Mouse (Mus musculus): ENCODE results near the gene Cdiptos. TPM values are rescaled to one million over a fixed set of nuclear protein-coding genes. Genes with fewer than 3 reads are reported as not detected.

Gene Cdiptos
- polyA plus RNA-seq, 1 experiment from 2014 or later, result 1.2 TPM

DNA sequence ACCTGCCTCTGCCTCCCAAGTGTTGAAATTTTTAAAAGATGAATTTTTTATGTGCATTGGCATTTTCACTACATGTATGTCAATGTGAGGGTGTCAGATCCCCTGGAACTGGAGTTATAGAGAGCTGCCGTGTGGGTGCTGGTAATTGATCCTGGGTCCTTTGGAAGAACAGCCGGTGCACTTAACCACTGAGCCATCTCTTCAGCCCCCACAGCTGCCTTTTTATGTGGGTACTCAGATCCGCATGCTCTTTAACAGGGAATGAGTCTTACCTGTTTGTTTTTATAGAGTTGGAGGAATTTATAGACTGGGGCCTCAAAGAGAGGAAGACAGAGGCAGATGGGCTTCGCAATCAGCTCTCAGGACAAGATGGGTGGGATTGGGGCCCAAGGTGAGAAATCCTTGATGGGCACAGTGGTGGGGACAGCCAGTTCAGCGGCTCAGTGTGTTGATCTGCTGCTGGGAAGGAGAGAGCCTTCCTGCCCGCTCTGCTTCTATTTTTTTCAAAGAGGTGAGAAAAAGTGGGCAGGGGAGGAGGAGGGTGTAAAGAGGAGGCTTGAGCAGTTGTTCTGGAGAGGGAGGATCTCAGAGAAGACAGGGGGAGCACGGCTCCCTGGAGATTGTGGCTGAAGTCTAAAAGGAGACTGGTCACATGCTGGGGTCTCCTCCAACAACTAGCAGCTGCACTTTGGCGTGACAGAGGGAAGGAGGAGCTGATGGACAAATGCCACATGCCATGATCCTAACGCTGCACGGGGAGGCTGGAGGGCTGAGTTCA lies 9.0 kb upstream of the Cdiptos start:
- H3K4me2 ChIP-seq (ENCODE audit: low read depth, low read length), result no peak overlapping the region
- H3K9me3 ChIP-seq (replicated peaks; ENCODE audit: control insufficient read depth, low read length), result no peaks in the 10 kb centered on the region
- H3K4me3 ChIP-seq (ENCODE audit: low read length), result no peak overlapping the region
- 36% methylated on average over 10 of the region's 10 CpGs for WGBS
- H3K4me1 ChIP-seq (ENCODE audit: control insufficient read depth, insufficient read depth, low read length), result no peaks in the 10 kb centered on the region; the same call in 1 of the 2 replicates
- no peak overlapping the region for H3K9ac ChIP-seq (ENCODE audit: low read length)
- H3K36me3 ChIP-seq (ENCODE audit: control insufficient read depth, insufficient read depth), result peaks cover 9% of the 10 kb centered on the region
- H3K27me3 ChIP-seq (ENCODE audit: control insufficient read depth, insufficient read depth, low read length), result no peaks in the 10 kb centered on the region
- H3K27ac ChIP-seq (ENCODE audit: low read length), result no peak overlapping the region
- no peak for ATAC-seq (replicated peaks; ENCODE audit: extremely low read depth, insufficient read depth, low FRiP score)

DNA sequence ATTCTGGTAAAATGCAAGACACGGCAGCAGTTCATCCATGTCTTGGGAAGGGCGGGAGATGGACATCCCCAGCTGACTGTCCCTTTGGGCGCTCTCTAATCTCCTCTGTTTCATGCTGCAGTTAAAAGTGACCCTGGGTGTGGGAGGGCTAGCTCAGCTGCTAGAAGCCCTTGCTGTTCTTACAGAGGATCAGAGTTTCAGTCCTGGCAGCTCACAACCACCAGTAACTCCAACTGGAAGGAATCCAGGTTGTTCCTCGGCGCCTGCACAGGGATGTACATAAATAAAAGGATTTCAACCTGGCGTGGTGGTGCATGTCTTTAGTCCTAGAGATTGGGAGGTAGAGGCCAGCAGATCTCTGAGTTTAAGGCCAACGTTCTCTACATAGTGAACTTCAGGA lies 7.2 kb upstream of the Cdiptos start:
- Histone ChIP-seq H3K4me2 (ENCODE audit: low read depth, low read length) (no peak overlapping the region), H3K9ac (ENCODE audit: low read length) (no peak overlapping the region), H3K27ac (ENCODE audit: low read length) (no peak overlapping the region), H3K9me3 (replicated peaks; ENCODE audit: control insufficient read depth, low read length) (no peaks in the 10 kb centered on the region), H3K4me1 (ENCODE audit: control insufficient read depth, insufficient read depth, low read length) (no peaks in the 10 kb centered on the region; the same call in 1 of the 2 replicates), H3K36me3 (ENCODE audit: control insufficient read depth, insufficient read depth) (peaks cover 24% of the 10 kb centered on the region), H3K4me3 (ENCODE audit: low read length) (no peak overlapping the region), H3K27me3 (ENCODE audit: control insufficient read depth, insufficient read depth, low read length) (no peaks in the 10 kb centered on the region)
- WGBS, result 78% methylated on average over 7 of the region's 7 CpGs
- ATAC-seq (replicated peaks; ENCODE audit: extremely low read depth, insufficient read depth, low FRiP score), result no peak

DNA sequence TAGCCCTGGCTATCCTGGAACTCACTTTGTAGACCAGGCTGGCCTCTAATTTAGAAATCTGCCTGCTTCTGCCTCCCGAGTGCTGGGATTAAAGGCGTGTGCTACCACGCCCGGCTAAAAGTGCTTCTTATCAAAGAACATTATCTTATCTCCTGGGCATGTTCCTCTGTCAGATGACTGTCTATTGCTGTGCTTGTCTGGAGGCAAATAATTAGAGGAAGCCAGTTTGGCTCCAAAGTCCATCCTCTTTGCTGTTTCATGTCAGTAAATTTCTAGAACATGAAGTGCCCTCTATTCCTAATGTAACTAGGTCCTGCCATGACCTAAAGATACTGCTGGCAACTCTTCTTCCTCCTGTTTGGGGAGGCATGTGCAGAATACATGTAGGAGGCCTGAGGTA lies 6.2 kb upstream of the Cdiptos start:
- no peak overlapping the region for H3K27ac ChIP-seq (ENCODE audit: low read length)
- no peak overlapping the region for H3K9ac ChIP-seq (ENCODE audit: low read length)

DNA sequence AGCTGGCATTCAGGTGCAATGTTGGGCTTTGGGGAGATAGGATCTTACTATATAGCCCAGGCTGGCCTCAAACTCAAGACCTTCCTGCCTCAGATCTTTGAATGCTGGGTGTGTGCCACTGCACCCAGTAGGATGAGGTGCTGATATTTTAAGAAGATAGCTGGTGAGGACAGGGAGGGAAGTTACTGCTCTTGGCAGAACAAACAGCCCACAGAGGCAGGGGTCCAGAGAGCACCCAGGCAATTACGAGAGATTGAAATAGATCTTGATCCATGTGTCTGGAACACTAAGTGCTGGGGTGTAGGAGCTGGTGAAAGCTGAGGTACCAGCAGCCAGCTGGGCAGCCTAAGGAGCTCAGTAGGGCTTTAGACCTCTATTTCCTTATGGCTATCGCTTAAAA lies 5.7 kb upstream of the Cdiptos start:
- no peak overlapping the region for H3K27ac ChIP-seq (ENCODE audit: low read length)
- H3K36me3 ChIP-seq (ENCODE audit: control insufficient read depth, insufficient read depth), result peaks cover 27% of the 10 kb centered on the region
- H3K4me1 ChIP-seq (ENCODE audit: control insufficient read depth, insufficient read depth, low read length), result peaks cover 7% of the 10 kb centered on the region
- no peak overlapping the region for H3K4me2 ChIP-seq (ENCODE audit: low read depth, low read length)
- 83% methylated on average over 2 of the region's 2 CpGs for WGBS
- H3K27me3 ChIP-seq (ENCODE audit: control insufficient read depth, insufficient read depth, low read length), result no peaks in the 10 kb centered on the region
- H3K9ac ChIP-seq (ENCODE audit: low read length), result no peak overlapping the region
- no peaks in the 10 kb centered on the region for H3K9me3 ChIP-seq (replicated peaks; ENCODE audit: control insufficient read depth, low read length)
- no peak for ATAC-seq (replicated peaks; ENCODE audit: extremely low read depth, insufficient read depth, low FRiP score)
- H3K4me3 ChIP-seq (ENCODE audit: low read length), result no peak overlapping the region

More for the DNA sequence above, 6.2 kb upstream of the Cdiptos start:
- Histone ChIP-seq H3K27me3 (ENCODE audit: control insufficient read depth, insufficient read depth, low read length) (no peaks in the 10 kb centered on the region), H3K4me1 (ENCODE audit: control insufficient read depth, insufficient read depth, low read length) (peaks cover 5% of the 10 kb centered on the region), H3K4me2 (ENCODE audit: low read depth, low read length) (no peak overlapping the region), H3K9me3 (replicated peaks; ENCODE audit: control insufficient read depth, low read length) (no peaks in the 10 kb centered on the region), H3K4me3 (ENCODE audit: low read length) (no peak overlapping the region), H3K36me3 (ENCODE audit: control insufficient read depth, insufficient read depth) (peaks cover 27% of the 10 kb centered on the region)
- 63% methylated on average over 4 of the region's 4 CpGs for WGBS
- no peak for ATAC-seq (replicated peaks; ENCODE audit: extremely low read depth, insufficient read depth, low FRiP score)

DNA sequence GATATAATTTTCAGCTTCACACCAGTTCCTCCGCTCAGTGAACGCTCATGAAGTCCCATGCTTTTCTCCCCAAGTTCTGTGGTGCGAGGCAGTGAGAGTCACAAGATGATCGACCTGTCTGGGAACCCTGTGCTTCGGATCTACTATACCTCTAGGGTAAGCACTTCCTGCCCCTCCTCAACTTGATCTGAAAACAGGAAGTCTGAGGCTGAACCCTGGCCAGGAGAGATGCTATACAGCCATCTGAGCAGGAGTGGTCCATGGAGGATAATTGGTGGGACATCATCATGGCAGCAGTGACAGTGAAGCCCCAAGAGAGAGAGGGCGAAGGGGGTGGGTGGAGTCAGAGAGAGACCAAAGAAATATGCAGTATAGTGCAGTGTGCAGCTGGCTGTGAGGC lies 2.9 kb upstream of the Cdiptos start:
- WGBS, result 87% methylated on average over 6 of the region's 6 CpGs
- no peak overlapping the region for H3K4me3 ChIP-seq (ENCODE audit: low read length)
- H3K4me2 ChIP-seq (ENCODE audit: low read depth, low read length), result no peak overlapping the region
- no peak overlapping the region for H3K9ac ChIP-seq (ENCODE audit: low read length)
- no peaks in the 10 kb centered on the region for H3K9me3 ChIP-seq (replicated peaks; ENCODE audit: control insufficient read depth, low read length)
- ATAC-seq (replicated peaks; ENCODE audit: extremely low read depth, insufficient read depth, low FRiP score), result no peak
- H3K27ac ChIP-seq (ENCODE audit: low read length), result no peak overlapping the region
- H3K4me1 ChIP-seq (ENCODE audit: control insufficient read depth, insufficient read depth, low read length), result peaks cover 11% of the 10 kb centered on the region
- H3K27me3 ChIP-seq (ENCODE audit: control insufficient read depth, insufficient read depth, low read length), result no peaks in the 10 kb centered on the region
- H3K36me3 ChIP-seq (ENCODE audit: control insufficient read depth, insufficient read depth), result peaks cover 27% of the 10 kb centered on the region

DNA sequence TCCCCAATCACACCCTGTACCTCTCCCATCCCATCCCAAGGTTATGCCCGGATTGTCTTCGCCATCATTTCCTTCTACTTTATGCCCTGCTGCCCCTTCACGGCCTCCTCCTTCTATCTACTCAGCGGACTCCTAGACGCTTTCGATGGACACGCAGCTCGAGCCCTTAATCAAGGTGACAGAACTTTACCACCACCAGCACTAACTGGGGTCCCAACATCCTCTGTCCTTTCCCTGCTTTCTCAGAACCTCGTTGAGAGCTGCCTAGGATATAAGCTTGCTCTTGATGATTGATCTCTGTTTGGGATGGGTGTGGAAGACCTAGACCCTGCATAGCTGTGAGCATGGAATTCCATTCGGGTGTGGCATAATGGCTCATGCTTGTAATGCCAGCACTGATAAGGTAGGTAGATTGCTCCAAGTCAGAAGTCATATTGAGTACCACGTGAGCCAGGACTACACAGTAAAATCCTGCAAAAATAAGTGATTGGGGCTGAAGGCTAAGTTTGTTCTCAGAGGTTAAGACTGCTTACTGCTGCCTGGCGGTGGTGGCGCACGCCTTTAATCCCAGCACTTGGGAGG lies 1.1 kb upstream of the Cdiptos start:
- Histone ChIP-seq H3K4me2 (ENCODE audit: low read depth, low read length) (peak overlapping the region; percentile 89), H3K27me3 (ENCODE audit: control insufficient read depth, insufficient read depth, low read length) (no peaks in the 10 kb centered on the region), H3K36me3 (ENCODE audit: control insufficient read depth, insufficient read depth) (peaks cover 27% of the 10 kb centered on the region), H3K9me3 (replicated peaks; ENCODE audit: control insufficient read depth, low read length) (no peaks in the 10 kb centered on the region), H3K4me3 (ENCODE audit: low read length) (peak overlapping the region; percentile 100), H3K4me1 (ENCODE audit: control insufficient read depth, insufficient read depth, low read length) (peaks cover 11% of the 10 kb centered on the region), H3K27ac (ENCODE audit: low read length) (peak overlapping the region; percentile 97), H3K9ac (ENCODE audit: low read length) (peak overlapping the region; percentile 100)
- WGBS, result 24% methylated on average over 14 of the region's 14 CpGs
- ATAC-seq (replicated peaks; ENCODE audit: extremely low read depth, insufficient read depth, low FRiP score), result no peak

DNA sequence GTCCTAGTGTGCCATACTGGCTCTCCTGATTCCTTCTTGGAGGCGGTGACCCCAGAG lies 177 bp downstream of the Cdiptos start, which contains the start of gene Cdipt:
Gene Cdipt (plus strand): TSS at position 22 of the 57 bp plus-strand sequence.
- Histone ChIP-seq H3K4me3 (ENCODE audit: low read length) (peak within 1 kb of the TSS; percentile 100), H3K27me3 (ENCODE audit: control insufficient read depth, insufficient read depth, low read length) (no peaks in the 10 kb centered on the region), H3K9me3 (replicated peaks; ENCODE audit: control insufficient read depth, low read length) (no peaks in the 10 kb centered on the region), H3K4me2 (ENCODE audit: low read depth, low read length) (peak within 1 kb of the TSS; percentile 89), H3K4me1 (ENCODE audit: control insufficient read depth, insufficient read depth, low read length) (peaks cover 11% of the 10 kb centered on the region), H3K36me3 (ENCODE audit: control insufficient read depth, insufficient read depth) (peaks cover 24% of the 10 kb centered on the region), H3K9ac (ENCODE audit: low read length) (peak within 1 kb of the TSS; percentile 100), H3K27ac (ENCODE audit: low read length) (peak within 1 kb of the TSS; percentile 97)
- ATAC-seq (replicated peaks; ENCODE audit: extremely low read depth, insufficient read depth, low FRiP score), result no peak
- WGBS, result 0% methylated on average over 1 of the region's 1 CpGs

DNA sequence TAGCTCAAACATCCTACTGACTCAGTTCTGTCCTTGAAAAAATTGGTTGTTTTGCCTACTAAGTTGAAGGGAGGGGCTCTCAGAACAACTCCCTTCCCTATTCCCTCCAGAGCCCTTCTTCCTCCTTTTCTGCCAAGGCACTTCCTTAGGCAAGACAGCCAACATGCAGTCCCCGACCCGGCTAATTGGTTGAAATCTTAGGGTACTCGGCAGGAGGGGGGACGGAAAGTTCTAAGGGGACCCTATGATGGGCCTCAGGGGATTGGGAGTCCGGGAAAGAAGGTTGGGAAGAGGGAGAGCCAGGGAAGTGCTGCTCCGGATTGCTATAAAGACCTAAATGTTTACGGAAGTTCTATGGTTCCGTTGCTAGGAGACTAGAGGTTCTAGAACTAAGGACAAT lies 405 bp downstream of the Cdiptos start:
- 4% methylated on average over 8 of the region's 8 CpGs for WGBS

DNA sequence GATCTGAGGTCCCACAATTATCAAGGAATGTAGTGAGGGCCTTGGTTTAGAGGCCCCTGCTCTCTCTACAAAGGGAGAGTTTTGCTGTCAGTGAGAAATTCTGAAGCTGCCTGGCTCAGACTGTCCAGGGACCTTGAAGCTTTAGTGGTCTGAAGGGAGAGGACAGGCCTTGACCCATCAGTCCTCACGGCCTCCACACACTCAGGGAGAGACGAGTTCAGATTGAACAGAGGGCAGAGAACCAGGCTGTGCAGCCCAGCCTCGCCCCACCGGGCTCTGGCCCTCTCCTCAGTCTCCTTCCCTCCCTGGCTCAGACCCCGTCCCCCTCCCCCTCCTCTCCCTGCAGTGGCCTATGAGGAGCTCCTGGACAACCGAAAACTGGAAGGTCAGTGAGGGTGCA lies 8.5 kb downstream of the Cdiptos start:
- H3K27me3 ChIP-seq (ENCODE audit: control insufficient read depth, insufficient read depth, low read length), result peaks cover 12% of the 10 kb centered on the region
- H3K36me3 ChIP-seq (ENCODE audit: control insufficient read depth, insufficient read depth), result no peaks in the 10 kb centered on the region
- H3K4me2 ChIP-seq (ENCODE audit: low read depth, low read length), result no peak overlapping the region
- ATAC-seq (replicated peaks; ENCODE audit: extremely low read depth, insufficient read depth, low FRiP score), result no peak
- 64% methylated on average over 6 of the region's 6 CpGs for WGBS
- no peak overlapping the region for H3K9ac ChIP-seq (ENCODE audit: low read length)
- no peak overlapping the region for H3K27ac ChIP-seq (ENCODE audit: low read length)
- no peaks in the 10 kb centered on the region for H3K4me1 ChIP-seq (ENCODE audit: control insufficient read depth, insufficient read depth, low read length)
- no peaks in the 10 kb centered on the region for H3K9me3 ChIP-seq (replicated peaks; ENCODE audit: control insufficient read depth, low read length)
- no peak overlapping the region for H3K4me3 ChIP-seq (ENCODE audit: low read length)

More for the DNA sequence above, 405 bp downstream of the Cdiptos start:
- H3K36me3 ChIP-seq (ENCODE audit: control insufficient read depth, insufficient read depth), result peaks cover 24% of the 10 kb centered on the region
- peak overlapping the region; percentile 63 for H3K9ac ChIP-seq (ENCODE audit: low read length)
- H3K27ac ChIP-seq (ENCODE audit: low read length), result peak overlapping the region; percentile 97
- H3K4me3 ChIP-seq (ENCODE audit: low read length), result peak overlapping the region; percentile 100
- no peaks in the 10 kb centered on the region for H3K27me3 ChIP-seq (ENCODE audit: control insufficient read depth, insufficient read depth, low read length)
- H3K4me2 ChIP-seq (ENCODE audit: low read depth, low read length), result peak overlapping the region; percentile 89
- H3K9me3 ChIP-seq (replicated peaks; ENCODE audit: control insufficient read depth, low read length), result no peaks in the 10 kb centered on the region
- H3K4me1 ChIP-seq (ENCODE audit: control insufficient read depth, insufficient read depth, low read length), result peaks cover 11% of the 10 kb centered on the region
- no peak for ATAC-seq (replicated peaks; ENCODE audit: extremely low read depth, insufficient read depth, low FRiP score)

Data from heart, embryonic 16.5 days (tissue).